Mouse (Mus musculus): ENCODE data around the gene Hps1. TPM values are rescaled to one million over a fixed set of nuclear protein-coding genes. Genes with fewer than 3 reads are reported as not detected.

Hps1 gene
- polyA plus RNA-seq, 1 experiment from 2014 or later: 10.7 TPM

DNA sequence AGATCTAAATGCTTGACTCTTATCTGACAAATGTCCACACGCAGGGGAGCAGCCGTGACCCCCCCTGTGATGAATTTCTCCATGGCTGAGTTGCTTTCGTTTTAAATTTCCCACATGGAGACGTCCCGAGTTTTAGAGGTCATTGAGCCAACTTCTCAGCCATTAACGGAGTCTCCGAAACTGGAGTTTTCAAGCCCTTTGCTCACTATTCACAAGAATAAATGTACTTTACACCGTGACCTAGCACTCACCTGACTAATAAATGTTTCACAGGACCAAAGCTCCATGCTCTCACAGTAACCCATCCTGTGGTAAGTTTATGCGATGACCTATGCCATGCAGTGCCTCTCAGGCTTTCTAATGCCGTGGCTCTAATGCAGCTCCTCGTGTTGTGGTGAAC lies 29.6 kb downstream of the Hps1 start:
- no peak overlapping the region for H3K9ac ChIP-seq (ENCODE audit: low read depth, low read length)
- H3K4me1 ChIP-seq (ENCODE audit: control insufficient read depth, insufficient read depth, low read length): peaks cover 20% of the 10 kb centered on the region
- H3K36me3 ChIP-seq (ENCODE audit: control insufficient read depth, insufficient read depth, low read length): no peaks in the 10 kb centered on the region
- no peak overlapping the region for H3K27ac ChIP-seq (replicated peaks; ENCODE audit: low read depth, low read length)
- no peak for DNase-seq (ENCODE audit: low spot score)
- no peak overlapping the region for H3K4me2 ChIP-seq (ENCODE audit: low read depth, low read length)
- no peak overlapping the region for H3K4me3 ChIP-seq (ENCODE audit: low read depth, low read length)
- no peaks in the 10 kb centered on the region for H3K9me3 ChIP-seq (ENCODE audit: control insufficient read depth, low read length)
- no peaks in the 10 kb centered on the region for H3K27me3 ChIP-seq (replicated peaks; ENCODE audit: control insufficient read depth, insufficient read depth, low read length)
- WGBS: 75% methylated on average over 11 of the region's 11 CpGs
- no peak for ATAC-seq (ENCODE audit: low read depth)

DNA sequence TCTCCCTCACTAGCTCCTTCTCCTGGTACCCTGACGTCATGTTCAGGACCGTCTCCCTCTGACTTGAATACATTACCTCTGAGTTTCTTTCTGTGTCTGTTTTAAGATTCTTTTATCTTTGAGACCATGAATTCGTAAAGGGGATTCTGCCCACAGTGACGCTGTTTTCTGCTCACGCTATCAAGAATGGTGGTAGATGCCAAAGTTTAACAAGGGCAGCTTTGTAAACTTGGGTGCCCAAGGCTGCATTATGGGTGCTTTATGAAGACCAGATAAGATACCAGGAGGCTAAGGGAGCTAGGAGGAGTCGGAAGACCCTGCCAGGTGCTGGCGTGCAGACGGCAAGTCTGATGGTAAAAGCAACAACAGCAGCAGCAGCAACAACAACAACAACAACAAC lies 33.1 kb downstream of the Hps1 start:
- H3K4me1 ChIP-seq (ENCODE audit: control insufficient read depth, insufficient read depth, low read length): peaks cover 12% of the 10 kb centered on the region
- ATAC-seq (ENCODE audit: low read depth): no peak
- no peak overlapping the region for H3K4me2 ChIP-seq (ENCODE audit: low read depth, low read length)
- H3K27ac ChIP-seq (replicated peaks; ENCODE audit: low read depth, low read length): no peak overlapping the region
- H3K4me3 ChIP-seq (ENCODE audit: low read depth, low read length): no peak overlapping the region
- WGBS: 94% methylated on average over 8 of the region's 8 CpGs
- H3K27me3 ChIP-seq (replicated peaks; ENCODE audit: control insufficient read depth, insufficient read depth, low read length): no peaks in the 10 kb centered on the region
- H3K9me3 ChIP-seq (ENCODE audit: control insufficient read depth, low read length): no peaks in the 10 kb centered on the region
- H3K36me3 ChIP-seq (ENCODE audit: control insufficient read depth, insufficient read depth, low read length): no peaks in the 10 kb centered on the region
- H3K9ac ChIP-seq (ENCODE audit: low read depth, low read length): no peak overlapping the region
- DNase-seq (ENCODE audit: low spot score): no peak

DNA sequence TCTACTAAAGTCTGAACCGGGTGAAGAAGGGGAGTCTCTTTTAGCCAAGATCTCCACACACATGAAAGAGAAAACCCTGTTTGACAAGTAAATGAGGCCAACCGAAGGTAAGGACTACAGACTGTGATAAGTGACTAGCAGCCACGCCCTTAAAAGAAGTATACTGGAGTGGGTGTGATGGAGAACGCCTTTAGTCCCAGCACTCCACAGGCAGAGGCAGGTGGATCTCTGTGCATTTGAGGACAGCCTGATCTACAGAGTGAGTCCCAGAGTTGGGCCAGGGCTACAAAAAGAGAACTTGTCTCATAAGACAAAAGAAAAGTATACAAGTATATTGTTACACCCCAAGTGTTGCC lies 33.9 kb downstream of the Hps1 start:
- DNase-seq (ENCODE audit: low spot score): no peak
- Histone ChIP-seq H3K4me2 (ENCODE audit: low read depth, low read length) (no peak overlapping the region), H3K27ac (replicated peaks; ENCODE audit: low read depth, low read length) (no peak overlapping the region; the same call in 1 of the 2 replicates), H3K36me3 (ENCODE audit: control insufficient read depth, insufficient read depth, low read length) (no peaks in the 10 kb centered on the region), H3K4me1 (ENCODE audit: control insufficient read depth, insufficient read depth, low read length) (peaks cover 13% of the 10 kb centered on the region; the same call in 1 of the 2 replicates), H3K4me3 (ENCODE audit: low read depth, low read length) (no peak overlapping the region), H3K27me3 (replicated peaks; ENCODE audit: control insufficient read depth, insufficient read depth, low read length) (no peaks in the 10 kb centered on the region), H3K9ac (ENCODE audit: low read depth, low read length) (no peak overlapping the region), H3K9me3 (ENCODE audit: control insufficient read depth, low read length) (no peaks in the 10 kb centered on the region)
- 67% methylated on average over 4 of the region's 4 CpGs for WGBS
- ATAC-seq (ENCODE audit: low read depth): no peak

DNA sequence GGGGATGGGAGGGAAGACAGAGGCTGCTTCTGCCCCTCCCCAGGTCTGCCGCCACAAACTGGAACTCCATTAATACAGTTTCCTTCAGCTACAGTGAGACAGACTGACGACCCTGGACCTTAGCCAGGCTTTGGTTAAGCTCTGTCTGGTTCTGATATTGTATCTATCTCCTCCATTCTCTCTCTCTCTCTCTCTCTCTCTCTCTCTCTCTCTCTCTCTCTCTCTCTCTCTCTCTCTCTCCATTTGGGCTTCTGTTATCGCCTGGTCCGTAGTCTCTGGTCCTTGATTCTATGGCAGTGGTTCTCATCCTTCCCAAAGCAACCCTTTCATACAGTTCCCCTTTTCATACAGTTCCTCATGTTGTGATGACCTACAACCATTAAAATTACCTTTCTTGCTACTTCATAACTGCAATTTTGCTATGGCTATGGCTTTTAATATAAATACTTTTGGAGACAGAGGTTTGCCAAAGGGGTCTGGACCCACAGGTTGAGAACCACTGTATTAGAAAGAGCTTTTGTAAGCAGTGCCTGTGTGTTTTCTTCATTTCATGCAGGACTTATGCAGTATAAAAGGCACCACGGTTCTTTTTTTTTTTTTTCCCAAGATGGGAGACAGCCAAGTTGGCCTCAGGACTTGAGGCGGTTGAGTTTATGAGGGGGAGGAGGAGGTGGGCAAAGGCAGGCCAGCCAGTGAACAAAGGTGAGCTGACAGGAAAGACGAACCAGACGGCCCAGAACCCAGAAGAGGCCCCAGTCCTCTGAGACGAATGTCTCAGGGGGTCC lies 34.5 kb downstream of the Hps1 start:
- Histone ChIP-seq H3K27ac (replicated peaks; ENCODE audit: low read depth, low read length) (no peak overlapping the region; the same call in 1 of the 2 replicates), H3K9me3 (ENCODE audit: control insufficient read depth, low read length) (no peaks in the 10 kb centered on the region), H3K4me2 (ENCODE audit: low read depth, low read length) (no peak overlapping the region), H3K9ac (ENCODE audit: low read depth, low read length) (no peak overlapping the region), H3K4me1 (ENCODE audit: control insufficient read depth, insufficient read depth, low read length) (peaks cover 13% of the 10 kb centered on the region; the same call in 1 of the 2 replicates), H3K36me3 (ENCODE audit: control insufficient read depth, insufficient read depth, low read length) (no peaks in the 10 kb centered on the region), H3K4me3 (ENCODE audit: low read depth, low read length) (no peak overlapping the region), H3K27me3 (replicated peaks; ENCODE audit: control insufficient read depth, insufficient read depth, low read length) (no peaks in the 10 kb centered on the region)
- 54% methylated on average over 8 of the region's 9 CpGs for WGBS
- DNase-seq (ENCODE audit: low spot score): no peak
- ATAC-seq (ENCODE audit: low read depth): no peak

DNA sequence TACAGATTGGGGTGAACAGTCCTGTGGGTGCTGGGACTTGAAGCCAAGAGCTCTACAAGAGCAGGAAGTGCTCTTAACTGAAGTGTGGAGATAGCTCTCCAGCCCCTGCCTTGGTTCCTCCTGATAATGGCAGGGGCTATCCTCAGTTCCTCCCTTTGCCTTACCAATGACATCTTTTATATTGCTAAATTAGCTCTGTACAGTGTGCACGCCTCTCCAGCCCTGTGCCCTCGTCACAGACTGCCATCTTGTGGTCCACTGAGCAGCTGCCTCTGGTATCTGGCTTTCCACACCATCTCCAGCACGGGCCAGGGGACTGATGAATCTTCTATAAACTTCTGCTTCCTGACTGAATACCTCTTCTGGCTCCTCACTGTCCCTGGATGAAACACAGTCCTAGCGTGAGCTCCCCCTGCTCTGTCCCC lies 35.6 kb downstream of the Hps1 start:
- no peak overlapping the region for H3K4me2 ChIP-seq (ENCODE audit: low read depth, low read length)

DNA sequence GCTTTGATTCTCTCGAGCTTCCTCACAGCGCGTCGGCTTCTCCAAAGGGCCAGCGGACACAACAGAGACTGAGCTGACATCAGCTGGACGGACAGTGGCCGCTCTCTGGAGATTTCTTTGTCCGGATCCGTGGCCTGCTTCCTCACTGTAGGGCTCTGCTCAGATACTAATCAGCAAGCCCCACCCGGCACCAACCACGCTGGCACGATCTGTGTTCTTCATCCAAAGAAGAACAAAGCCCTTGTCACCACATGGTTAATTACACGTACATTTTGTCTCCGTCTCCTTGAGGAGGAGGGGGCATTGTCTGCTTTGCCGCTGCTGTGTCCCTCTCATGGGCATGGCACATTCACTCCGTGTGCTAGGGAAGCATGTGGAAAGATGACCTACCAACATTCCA lies 36.5 kb downstream of the Hps1 start:
- H3K27me3 ChIP-seq (replicated peaks; ENCODE audit: control insufficient read depth, insufficient read depth, low read length): no peaks in the 10 kb centered on the region
- H3K4me3 ChIP-seq (ENCODE audit: low read depth, low read length): no peak overlapping the region
- DNase-seq (ENCODE audit: low spot score) (no peak), ATAC-seq (ENCODE audit: low read depth) (no peak)
- H3K9me3 ChIP-seq (ENCODE audit: control insufficient read depth, low read length): no peaks in the 10 kb centered on the region
- no peak overlapping the region for H3K9ac ChIP-seq (ENCODE audit: low read depth, low read length)
- H3K36me3 ChIP-seq (ENCODE audit: control insufficient read depth, insufficient read depth, low read length): no peaks in the 10 kb centered on the region
- H3K4me2 ChIP-seq (ENCODE audit: low read depth, low read length): no peak overlapping the region
- WGBS: 65% methylated on average over 16 of the region's 16 CpGs
- H3K27ac ChIP-seq (replicated peaks; ENCODE audit: low read depth, low read length): no peak overlapping the region; the same call in 1 of the 2 replicates
- peaks cover 13% of the 10 kb centered on the region; the same call in 1 of the 2 replicates for H3K4me1 ChIP-seq (ENCODE audit: control insufficient read depth, insufficient read depth, low read length)

More for the DNA sequence above, 35.6 kb downstream of the Hps1 start:
- H3K27ac ChIP-seq (replicated peaks; ENCODE audit: low read depth, low read length): 0 out of 2 replicates have a peak overlapping the region, but pooled peaks have one; percentile 24
- H3K36me3 ChIP-seq (ENCODE audit: control insufficient read depth, insufficient read depth, low read length): no peaks in the 10 kb centered on the region
- H3K9me3 ChIP-seq (ENCODE audit: control insufficient read depth, low read length): no peaks in the 10 kb centered on the region
- no peak overlapping the region for H3K9ac ChIP-seq (ENCODE audit: low read depth, low read length)
- WGBS: 18% methylated on average over 4 of the region's 4 CpGs
- no peak overlapping the region for H3K4me3 ChIP-seq (ENCODE audit: low read depth, low read length)
- peak; percentile 81 for DNase-seq (ENCODE audit: low spot score)
- peak; percentile 75 for ATAC-seq (ENCODE audit: low read depth)
- H3K27me3 ChIP-seq (replicated peaks; ENCODE audit: control insufficient read depth, insufficient read depth, low read length): no peaks in the 10 kb centered on the region
- peaks cover 13% of the 10 kb centered on the region; the same call in 1 of the 2 replicates for H3K4me1 ChIP-seq (ENCODE audit: control insufficient read depth, insufficient read depth, low read length)

DNA sequence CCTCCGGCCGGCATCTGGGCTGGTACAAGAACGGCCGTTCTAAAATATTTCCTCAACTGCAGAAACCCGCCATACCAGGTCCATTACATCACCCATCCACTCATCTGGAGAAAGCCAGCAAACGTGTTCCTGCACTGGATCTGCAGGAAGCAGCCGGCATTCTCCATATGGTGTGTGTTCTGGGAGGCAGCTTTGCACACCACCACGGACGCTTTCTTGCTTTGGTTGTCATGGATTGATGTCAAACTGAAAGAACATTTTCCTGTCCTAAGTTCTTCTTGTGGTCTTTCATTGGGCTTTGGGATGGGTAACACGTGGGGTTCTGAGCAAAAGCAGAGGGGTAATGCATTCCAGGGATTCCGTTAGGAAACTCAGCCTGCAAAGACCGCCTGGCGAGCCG lies 37.9 kb downstream of the Hps1 start:
- Histone ChIP-seq H3K9me3 (ENCODE audit: control insufficient read depth, low read length) (no peaks in the 10 kb centered on the region), H3K36me3 (ENCODE audit: control insufficient read depth, insufficient read depth, low read length) (no peaks in the 10 kb centered on the region), H3K27ac (replicated peaks; ENCODE audit: low read depth, low read length) (peak overlapping the region; percentile 71), H3K4me2 (ENCODE audit: low read depth, low read length) (no peak overlapping the region), H3K4me3 (ENCODE audit: low read depth, low read length) (no peak overlapping the region), H3K27me3 (replicated peaks; ENCODE audit: control insufficient read depth, insufficient read depth, low read length) (no peaks in the 10 kb centered on the region), H3K4me1 (ENCODE audit: control insufficient read depth, insufficient read depth, low read length) (peaks cover 13% of the 10 kb centered on the region; the same call in 1 of the 2 replicates), H3K9ac (ENCODE audit: low read depth, low read length) (no peak overlapping the region)
- no peak for ATAC-seq (ENCODE audit: low read depth)
- DNase-seq (ENCODE audit: low spot score): peak; percentile 53
- WGBS: 41% methylated on average over 14 of the region's 14 CpGs

DNA sequence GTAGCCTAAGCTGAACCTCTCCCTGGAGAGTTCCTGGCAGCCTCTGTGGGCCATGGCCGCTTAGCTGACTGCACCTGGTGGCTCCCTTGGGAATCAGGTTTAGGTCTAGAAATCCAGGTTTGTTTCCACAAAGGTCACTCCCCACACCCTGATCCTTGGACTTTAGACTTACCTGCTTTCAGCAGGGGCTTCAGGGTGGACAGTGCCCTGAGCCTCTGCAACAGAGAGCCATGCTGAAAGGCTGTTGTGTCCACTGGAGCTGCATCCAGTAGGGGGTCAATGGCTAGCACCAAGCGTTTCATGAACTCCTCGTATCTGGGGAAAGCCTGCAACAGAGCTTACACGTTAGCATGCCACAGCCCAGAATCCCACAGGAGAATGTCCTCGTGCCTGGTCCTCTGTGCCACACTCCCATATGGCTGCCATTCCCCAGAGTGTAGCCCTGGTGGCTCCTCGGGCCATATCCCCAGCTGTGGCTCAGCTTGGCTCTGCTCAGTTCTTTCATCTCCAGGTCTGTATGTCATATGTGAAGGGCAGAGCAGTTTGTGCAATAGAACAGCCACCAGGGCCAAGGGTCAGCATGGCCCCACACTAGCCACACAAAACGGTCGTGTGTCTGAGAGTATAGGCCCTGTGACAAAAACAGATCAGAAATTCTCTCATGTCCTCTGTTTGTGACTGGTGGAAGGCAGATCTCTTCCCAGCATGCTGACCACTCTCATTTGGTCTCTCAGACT lies 39.4 kb downstream of the Hps1 start:
- Histone ChIP-seq H3K36me3 (ENCODE audit: control insufficient read depth, insufficient read depth, low read length) (no peaks in the 10 kb centered on the region), H3K9me3 (ENCODE audit: control insufficient read depth, low read length) (no peaks in the 10 kb centered on the region), H3K4me1 (ENCODE audit: control insufficient read depth, insufficient read depth, low read length) (peaks cover 8% of the 10 kb centered on the region; the same call in 1 of the 2 replicates), H3K4me2 (ENCODE audit: low read depth, low read length) (no peak overlapping the region), H3K9ac (ENCODE audit: low read depth, low read length) (no peak overlapping the region), H3K4me3 (ENCODE audit: low read depth, low read length) (no peak overlapping the region), H3K27me3 (replicated peaks; ENCODE audit: control insufficient read depth, insufficient read depth, low read length) (no peaks in the 10 kb centered on the region), H3K27ac (replicated peaks; ENCODE audit: low read depth, low read length) (no peak overlapping the region)
- ATAC-seq (ENCODE audit: low read depth) (no peak), DNase-seq (ENCODE audit: low spot score) (no peak)
- 68% methylated on average over 8 of the region's 8 CpGs for WGBS

All from embryonic facial prominence, embryonic 14.5 days (tissue).